Mouse (Mus musculus): ENCODE data around the gene Siglecf. TPM values are rescaled to one million over a fixed set of nuclear protein-coding genes. Genes with fewer than 3 reads are reported as not detected.

Siglecf gene
- 0.03 and 0.10 TPM in 2 replicates for polyA plus RNA-seq (2012)

- TF ChIP-seq GATA1 (IDR thresholded peaks at IDR 0.05; ENCODE audit: low read length) = no peak
Measured at GRCm38 (mm10) chr7:43351154-43351553, at the start of gene Siglecf. Gene Siglecf, plus strand, starts transcription at chr7:43351341.

- no peak for TF ChIP-seq GATA1 (IDR thresholded peaks at IDR 0.05; ENCODE audit: low read length)
Measured at GRCm38 (mm10) chr7:43305235-43305634, 45.9 kb upstream of the Siglecf start.

GRCm38 (mm10) chr7:43309069-43309468 lies 42.1 kb upstream of the Siglecf start:
- no peak for TF ChIP-seq GATA1 (IDR thresholded peaks at IDR 0.05; ENCODE audit: low read length)

- TF ChIP-seq GATA1 (IDR thresholded peaks at IDR 0.05; ENCODE audit: low read length) = no peak
Measured at GRCm38 (mm10) chr7:43311632-43312031, 39.5 kb upstream of the Siglecf start.

GRCm38 (mm10) chr7:43312386-43313012 lies 38.6 kb upstream of the Siglecf start:
- TF ChIP-seq GATA1 (IDR thresholded peaks at IDR 0.05; ENCODE audit: low read length) = no peak

GRCm38 (mm10) chr7:43313013-43313428 lies 38.1 kb upstream of the Siglecf start, which contains the start of gene Zfp715:
Gene Zfp715, minus strand, starts transcription at chr7:43313294.
- TF ChIP-seq GATA1 (IDR thresholded peaks at IDR 0.05; ENCODE audit: low read length) = no peak

GRCm38 (mm10) chr7:43326223-43326780 lies 24.8 kb upstream of the Siglecf start:
- TF ChIP-seq GATA1 (IDR thresholded peaks at IDR 0.05; ENCODE audit: low read length) = no peak

- no peak for TF ChIP-seq GATA1 (IDR thresholded peaks at IDR 0.05; ENCODE audit: low read length)
Measured at GRCm38 (mm10) chr7:43328101-43328500, 23.0 kb upstream of the Siglecf start.

- no peak for TF ChIP-seq GATA1 (IDR thresholded peaks at IDR 0.05; ENCODE audit: low read length)
Measured at GRCm38 (mm10) chr7:43333203-43333602, 17.9 kb upstream of the Siglecf start.

- TF ChIP-seq GATA1 (IDR thresholded peaks at IDR 0.05; ENCODE audit: low read length) = no peak
Measured at GRCm38 (mm10) chr7:43333899-43334298, 17.2 kb upstream of the Siglecf start.

- no peak for TF ChIP-seq GATA1 (IDR thresholded peaks at IDR 0.05; ENCODE audit: low read length)
Measured at GRCm38 (mm10) chr7:43340771-43341170, 10.4 kb upstream of the Siglecf start.

- TF ChIP-seq GATA1 (IDR thresholded peaks at IDR 0.05; ENCODE audit: low read length) = no peak
Measured at GRCm38 (mm10) chr7:43343191-43343590, 8.0 kb upstream of the Siglecf start.

GRCm38 (mm10) chr7:43344020-43344419 lies 7.1 kb upstream of the Siglecf start:
- no peak for TF ChIP-seq GATA1 (IDR thresholded peaks at IDR 0.05; ENCODE audit: low read length)

- TF ChIP-seq GATA1 (IDR thresholded peaks at IDR 0.05; ENCODE audit: low read length) = no peak
Measured at GRCm38 (mm10) chr7:43344491-43344890, 6.7 kb upstream of the Siglecf start.

- TF ChIP-seq GATA1 (IDR thresholded peaks at IDR 0.05; ENCODE audit: low read length) = no peak
Measured at GRCm38 (mm10) chr7:43346148-43346547, 5.0 kb upstream of the Siglecf start.

GRCm38 (mm10) chr7:43346571-43346970 lies 4.6 kb upstream of the Siglecf start:
- no peak for TF ChIP-seq GATA1 (IDR thresholded peaks at IDR 0.05; ENCODE audit: low read length)

GRCm38 (mm10) chr7:43353118-43353517 lies 2.0 kb downstream of the Siglecf start:
- TF ChIP-seq GATA1 (IDR thresholded peaks at IDR 0.05; ENCODE audit: low read length) = no peak
